8 mouse cellular contexts compared by ENCODE assay signal in the genomic region with DNA sequence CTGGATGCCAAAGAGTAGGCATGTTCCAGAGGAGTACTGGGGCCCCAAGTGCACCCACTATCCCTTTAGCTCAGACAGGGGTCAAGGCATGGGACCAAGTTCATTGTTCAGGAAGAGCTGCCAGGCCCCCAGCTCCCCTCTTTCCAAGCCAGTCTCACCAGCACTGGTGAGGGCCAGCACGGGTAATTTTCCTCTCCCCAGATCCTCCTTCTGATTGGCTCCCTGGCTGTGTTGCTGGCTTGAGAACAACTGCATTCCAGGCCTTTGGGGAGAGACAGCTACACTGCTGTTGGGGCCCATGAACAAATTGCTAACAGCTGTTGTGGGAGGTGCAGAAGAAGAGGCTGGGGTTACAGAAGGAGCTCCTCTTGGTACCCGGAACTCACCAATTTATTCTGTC. TPM values are rescaled to one million over a fixed set of nuclear protein-coding genes. Genes with fewer than 3 reads are reported as not detected.
DNase-seq lines count a peak whose midpoint lies in the region; ATAC-seq lines count a peak whose summit lies in the region.
"Had no signal": no experiment of that assay in that cellular context is flagged by ENCODE, and none has a peak within 500 bp of the region (broad histone marks: within the 10 kb centered on the region; RNA-seq: fewer than 3 reads in every experiment).

No protein-coding gene starts in this region.

- peak; percentile 50 to 55 for DNase-seq in right cerebral cortex, postnatal 10 days (ENCODE audit: low spot score in 2 of 2)
- DNase-seq in right cerebral cortex, postnatal 36 days (ENCODE audit: low spot score in 2 of 2) = no peak
- DNase-seq in gastrocnemius, adult 18-20 months (ENCODE audit: low spot score) = peak; percentile 81
- no peak for DNase-seq in cerebellum, adult 9-11 months
- DNase-seq: liver, embryonic 13.5 days had no signal

- H3K4me1 ChIP-seq in hindbrain, embryonic 16.5 days (ENCODE audit: control insufficient read depth, insufficient read depth, low read depth, low read length) = peaks cover 3% of the 10 kb centered on the region; the same call in 1 of the 2 replicates
- H3K4me1 ChIP-seq in limb, embryonic 15.5 days = peaks cover 70% of the 10 kb centered on the region
- no peaks in the 10 kb centered on the region for H3K4me1 ChIP-seq in midbrain, embryonic 16.5 days (ENCODE audit: control insufficient read depth, insufficient read depth, low read length)

- H3K27me3 ChIP-seq in hindbrain, embryonic 16.5 days (replicated peaks; ENCODE audit: control insufficient read depth, insufficient read depth, low read length) = no peaks in the 10 kb centered on the region
- no peaks in the 10 kb centered on the region for H3K27me3 ChIP-seq in limb, embryonic 15.5 days
- H3K27me3 ChIP-seq in midbrain, embryonic 16.5 days (ENCODE audit: control insufficient read depth, insufficient read depth, low read depth, low read length) = no peaks in the 10 kb centered on the region

- no peak overlapping the region for H3K4me2 ChIP-seq in hindbrain, embryonic 16.5 days (ENCODE audit: low read length)
- 0 out of 2 replicates have a peak overlapping the region, but pooled peaks have one; percentile 3 for H3K4me2 ChIP-seq in limb, embryonic 15.5 days
- no peak overlapping the region for H3K4me2 ChIP-seq in midbrain, embryonic 16.5 days (ENCODE audit: low read length)
- H3K4me2 ChIP-seq: liver, embryonic 13.5 days had no signal

- peak; percentile 31; the same call in 1 of the 2 replicates for ATAC-seq in hindbrain, embryonic 16.5 days
- ATAC-seq in limb, embryonic 15.5 days (ENCODE audit: insufficient number of reproducible peaks, low FRiP score, low TSS enrichment, low read depth) = peak; percentile 75
- no peak for ATAC-seq in midbrain, embryonic 16.5 days

- WGBS in hindbrain, embryonic 16.5 days = 33% methylated on average over 2 of the region's 2 CpGs
- WGBS in limb, embryonic 15.5 days = 6% methylated on average over 2 of the region's 2 CpGs
- WGBS in midbrain, embryonic 16.5 days = 50% methylated on average over 2 of the region's 2 CpGs

- no peaks in the 10 kb centered on the region for H3K36me3 ChIP-seq in hindbrain, embryonic 16.5 days (ENCODE audit: control insufficient read depth, insufficient read depth, low read length)
- no peaks in the 10 kb centered on the region for H3K36me3 ChIP-seq in limb, embryonic 15.5 days
- H3K36me3 ChIP-seq in midbrain, embryonic 16.5 days (ENCODE audit: control insufficient read depth, insufficient read depth, low read length) = no peaks in the 10 kb centered on the region
- H3K36me3 ChIP-seq: liver, embryonic 13.5 days had no signal

- H3K27ac ChIP-seq in hindbrain, embryonic 16.5 days (ENCODE audit: low read depth, low read length) = no peak overlapping the region
- peak overlapping the region; percentile 86 for H3K27ac ChIP-seq in limb, embryonic 15.5 days
- H3K27ac ChIP-seq in midbrain, embryonic 16.5 days (ENCODE audit: low read length) = no peak overlapping the region
- H3K27ac ChIP-seq: liver, embryonic 13.5 days had no signal

- no peaks in the 10 kb centered on the region for H3K9me3 ChIP-seq in hindbrain, embryonic 16.5 days (ENCODE audit: control insufficient read depth, low read length)
- no peaks in the 10 kb centered on the region for H3K9me3 ChIP-seq in limb, embryonic 15.5 days
- H3K9me3 ChIP-seq in midbrain, embryonic 16.5 days (replicated peaks; ENCODE audit: control insufficient read depth, low read length, poor library complexity, severe bottlenecking) = no peaks in the 10 kb centered on the region
- H3K9me3 ChIP-seq: liver, embryonic 13.5 days had no signal

- no peak overlapping the region for H3K9ac ChIP-seq in hindbrain, embryonic 16.5 days (ENCODE audit: low read depth, low read length)
- H3K9ac ChIP-seq in limb, embryonic 15.5 days = 0 out of 2 replicates have a peak overlapping the region, but pooled peaks have one; percentile 2
- H3K9ac ChIP-seq in midbrain, embryonic 16.5 days (ENCODE audit: low read depth, low read length) = no peak overlapping the region
- H3K9ac ChIP-seq: liver, embryonic 13.5 days had no signal

- H3K4me3 ChIP-seq in hindbrain, embryonic 16.5 days (ENCODE audit: low read length) = no peak overlapping the region
- no peak overlapping the region for H3K4me3 ChIP-seq in limb, embryonic 15.5 days
- H3K4me3 ChIP-seq in midbrain, embryonic 16.5 days (ENCODE audit: low read depth, low read length) = no peak overlapping the region
- H3K4me3 ChIP-seq: liver, embryonic 13.5 days had no signal

RNA-seq across cellular contexts. Expression of gene Gsn, which starts 17.4 kb away (rescaled TPM):
- total RNA-seq in gastrocnemius, adult 18-20 months (2021) = 100 to 1,000 TPM; 526 to 574 TPM
- polyA plus RNA-seq in hindbrain, embryonic 16.5 days (2015; fragmentation: Nextera tagmentation; extraction: Ambion mirVana) = 31.6 and 36.7 TPM in 2 replicates
- 288 and 360 TPM in 2 replicates for polyA plus RNA-seq in limb, embryonic 15.5 days (2015; fragmentation: Nextera tagmentation; extraction: Ambion mirVana)
- 18.0 and 20.5 TPM in 2 replicates for polyA plus RNA-seq in midbrain, embryonic 16.5 days (2015; fragmentation: Nextera tagmentation; extraction: Ambion mirVana)

Comparison
In these comparisons a context has a peak if more than half of its experiments do, and no peak if none do; other contexts are left out.
1. DNase-seq: peak in right cerebral cortex, postnatal 10 days (2 of 2) and gastrocnemius, adult 18-20 months (single experiment); none in right cerebral cortex, postnatal 36 days (0 of 2) and cerebellum, adult 9-11 months (single experiment).